Mouse (Mus musculus) A20 (cell line): ENCODE results near the gene Gprc5c.

Experiments
- DNase-seq: peaks from one replicate; pipeline ENCODE4 v3.0.0-alpha.2; 2011; ENCODE audit warnings: low read depth, low spot score

Gprc5c gene

DNA sequence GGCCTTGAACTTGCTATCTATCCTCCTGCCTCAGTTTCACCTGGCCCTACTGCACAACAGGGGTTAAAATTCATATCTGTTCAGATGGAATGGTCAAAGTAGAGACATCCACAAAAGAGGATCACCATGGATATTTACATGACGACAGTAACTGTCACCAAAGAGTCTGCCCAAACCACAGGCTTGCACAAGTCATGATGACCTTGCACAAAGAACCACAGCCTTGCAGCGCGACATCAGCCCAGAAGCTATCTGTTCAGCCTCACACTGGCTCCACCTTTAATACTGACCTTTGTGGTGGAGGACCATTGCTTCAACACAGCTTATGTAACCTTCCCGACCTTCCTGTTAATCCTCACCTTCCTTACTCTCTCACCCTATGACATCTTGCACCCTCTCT, 56.6 kb downstream of the Gprc5c start:
- no peak for DNase-seq

DNA sequence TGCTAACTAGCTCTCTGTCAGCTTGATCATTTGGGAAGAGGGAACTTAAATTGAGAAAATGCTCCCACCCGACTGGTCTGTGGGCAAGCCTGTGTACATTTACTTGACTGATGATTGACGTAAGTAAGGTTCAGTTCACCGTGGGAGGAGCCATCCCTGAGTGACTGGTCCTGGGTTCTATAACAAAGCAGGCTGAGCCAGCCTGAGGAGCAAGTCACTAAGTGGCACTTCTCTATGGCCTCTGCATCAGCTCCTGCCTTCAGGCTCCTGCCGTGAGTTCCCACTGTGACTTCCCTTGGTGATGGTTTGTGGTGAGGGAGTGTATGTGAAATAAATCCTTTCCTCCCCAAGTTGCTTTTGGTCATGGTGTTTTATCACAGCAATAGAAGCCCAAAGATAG, 57.1 kb downstream of the Gprc5c start:
- no peak for DNase-seq

DNA sequence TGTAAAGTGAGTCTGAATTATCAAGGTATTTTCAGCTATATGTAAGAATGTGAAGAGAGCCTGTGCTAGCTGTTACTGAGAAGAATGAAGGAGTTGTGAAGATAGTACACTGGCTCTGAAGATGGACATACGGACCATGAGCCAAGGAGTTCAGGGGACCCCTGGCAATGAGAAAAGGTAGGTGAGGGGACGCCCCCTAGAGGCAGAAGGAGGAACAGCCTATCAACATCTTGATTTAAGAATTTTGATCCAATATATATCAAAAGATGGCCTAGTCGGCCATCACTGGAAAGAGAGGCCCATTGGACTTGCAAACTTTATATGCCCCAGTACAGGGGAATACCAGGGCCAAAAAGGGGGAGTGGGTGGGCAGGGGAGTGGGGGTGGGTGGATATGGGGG, 58.6 kb downstream of the Gprc5c start:
- peak; percentile 38 for DNase-seq

DNA sequence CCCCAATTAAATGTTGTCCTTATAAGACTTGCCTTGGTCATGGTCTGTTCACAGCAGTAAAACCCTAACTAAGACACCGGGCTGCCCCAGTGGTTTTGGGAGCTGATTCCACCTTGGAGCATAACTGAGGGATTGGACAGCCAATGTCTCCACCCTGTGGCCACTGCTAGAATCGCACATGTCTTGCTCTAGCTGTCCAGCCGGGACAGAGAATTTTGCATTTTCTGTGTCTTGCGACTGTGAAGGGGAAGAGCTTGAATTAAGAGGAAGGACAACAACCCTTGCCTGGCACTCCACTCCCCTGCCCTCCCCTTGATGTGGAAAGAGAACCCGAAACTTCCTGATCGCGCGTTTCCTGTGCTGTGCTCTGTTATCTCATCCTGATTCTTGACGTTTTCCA, 61.9 kb downstream of the Gprc5c start:
- peak; percentile 80 for DNase-seq

DNA sequence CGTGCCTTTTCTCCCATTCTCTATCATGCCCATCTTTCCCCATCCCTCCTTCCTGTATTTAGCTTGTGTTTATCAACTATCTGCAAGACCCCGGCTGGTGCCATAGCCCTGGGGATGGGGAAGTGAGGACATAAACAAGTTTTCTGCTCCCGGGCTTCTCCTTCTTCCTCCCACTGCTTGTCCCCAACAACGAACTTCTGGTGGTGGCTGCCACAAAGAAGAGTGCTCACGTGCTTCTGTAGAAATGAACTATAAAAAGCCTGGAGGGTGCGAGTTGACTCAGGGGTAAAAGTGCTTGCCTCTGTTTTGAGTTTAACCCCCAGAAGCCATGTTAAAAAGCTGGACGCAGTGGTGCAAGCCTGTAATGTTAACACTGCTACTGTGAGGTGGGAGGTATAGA, 64.0 kb downstream of the Gprc5c start:
- DNase-seq = peak; percentile 39

DNA sequence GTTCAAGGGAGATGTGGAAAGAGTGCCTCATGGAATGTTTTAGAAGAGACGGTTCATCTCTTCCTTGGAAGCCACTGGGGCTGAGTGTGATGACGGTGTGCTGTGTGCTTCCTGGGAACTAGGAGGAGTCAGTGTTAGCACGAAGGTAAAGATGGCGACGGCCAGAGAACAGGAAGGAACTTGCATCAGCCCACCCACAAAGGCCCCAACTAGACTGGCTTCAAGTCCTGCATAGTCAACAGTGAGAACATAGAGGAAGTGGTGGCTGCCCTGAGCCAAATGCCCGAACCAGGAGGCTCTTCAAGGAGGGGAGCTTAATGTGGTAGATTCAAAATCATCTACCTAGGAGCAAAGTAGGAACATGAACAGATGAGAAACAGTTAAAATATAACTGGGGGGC, 66.2 kb downstream of the Gprc5c start:
- no peak for DNase-seq
